Mouse (Mus musculus) liver, adult 2 months (tissue): ENCODE measurements at regions not wholly inside any gene's neighbourhood (a gene's known extent, or its start where the extent isn't known, plus 50 kb on each side); places are given as distances from the start of the nearest gene placed in this dataset.

Source experiments
- DNase-seq: peaks from one replicate; pipeline ENCODE4 v3.0.0-alpha.2; 2011; ENCODE audit warnings: low read depth, low spot score; ENCODE audit errors: extremely low read depth
- H3K27ac ChIP-seq: fragments of 200-500 bp; replicated peaks from 2 replicates; pipeline ENCODE4 v1.5.1; 2012; ENCODE audit warnings: low read depth, mild to moderate bottlenecking, control low read depth, inconsistent platforms, low read length; ENCODE audit not compliant: insufficient read depth
- H3K27me3 ChIP-seq: fragments of 200-500 bp; 2 replicates; pipeline ENCODE4 v1.6.1; 2012; ENCODE audit warnings: mild to moderate bottlenecking, moderate library complexity, low read length, inconsistent platforms; ENCODE audit not compliant: control insufficient read depth, insufficient read depth
- H3K36me3 ChIP-seq: fragments of 200-500 bp; 2 replicates; pipeline ENCODE4 v1.6.1; 2012; ENCODE audit warnings: low read length, inconsistent platforms; ENCODE audit not compliant: control insufficient read depth, insufficient read depth
- H3K4me1 ChIP-seq: fragments of 200-500 bp; 2 replicates; pipeline ENCODE4 v1.6.1; 2011; ENCODE audit warnings: low read length; ENCODE audit not compliant: control insufficient read depth, insufficient read depth
- H3K4me3 ChIP-seq: fragments of 200-500 bp; 2 replicates; pipeline ENCODE4 v1.5.1; 2011; ENCODE audit warnings: low read depth, mild to moderate bottlenecking, control low read depth, low read length, moderate library complexity; ENCODE audit not compliant: insufficient read depth
- H3K79me2 ChIP-seq: fragments of 200-500 bp; 2 replicates; pipeline ENCODE4 v1.6.1; 2012; ENCODE audit warnings: inconsistent platforms, mild to moderate bottlenecking, low read length, moderate library complexity; ENCODE audit not compliant: control insufficient read depth, insufficient read depth
- H3K9ac ChIP-seq: fragments of 200-500 bp; 2 replicates; pipeline ENCODE4 v1.6.1; 2012; ENCODE audit warnings: low read depth, mild to moderate bottlenecking, control low read depth, inconsistent platforms, low read length
- CTCF ChIP-seq: fragments of 200-500 bp; IDR thresholded peaks from 2 replicates; pipeline ENCODE4 v1.5.1; 2011; ENCODE audit warnings: low read depth, low read length, control low read depth
- POLR2A ChIP-seq: fragments of 200-500 bp; IDR thresholded peaks from 2 replicates; pipeline ENCODE4 v1.6.1; 2011; ENCODE audit warnings: low read length, control low read depth; ENCODE audit not compliant: insufficient read depth; ENCODE audit errors: extremely low read depth
- WGBS: fragments of 180-500 bp; shearing (Covaris S2); methylation state at CpG from one replicate; pipeline ENCODE4 v1.1.7; 2018; 5-methylcytosine and 5-hydroxymethylcytosine counted together

- no peak overlapping the region for H3K27ac ChIP-seq
- no peak for TF ChIP-seq CTCF
- TF ChIP-seq POLR2A = no peak
- no peaks in the 10 kb centered on the region for H3K4me1 ChIP-seq
These were observed 110.3 kb downstream of the 2410131K14Rik start for GRCm38 (mm10) chr5:118355287-118355686.

GRCm38 (mm10) chr5:118355691-118356337 is 110.8 kb downstream of the 2410131K14Rik start:
- no peak for DNase-seq
- WGBS = 81% methylated on average over 11 of the region's 11 CpGs
- Histone ChIP-seq H3K27ac (no peak overlapping the region), H3K4me1 (no peaks in the 10 kb centered on the region), H3K4me3 (no peak overlapping the region), H3K27me3 (no peaks in the 10 kb centered on the region), H3K36me3 (no peaks in the 10 kb centered on the region), H3K79me2 (no peaks in the 10 kb centered on the region), H3K9ac (no peak overlapping the region)
- TF ChIP-seq POLR2A (no peak), CTCF (no peak)

More at GRCm38 (mm10) chr5:118355287-118355686, 110.3 kb downstream of the 2410131K14Rik start:
- Histone ChIP-seq H3K9ac (no peak overlapping the region), H3K4me3 (no peak overlapping the region), H3K79me2 (no peaks in the 10 kb centered on the region), H3K36me3 (no peaks in the 10 kb centered on the region), H3K27me3 (no peaks in the 10 kb centered on the region)
- WGBS = 91% methylated on average over 5 of the region's 5 CpGs
- no peak for DNase-seq

DNA sequence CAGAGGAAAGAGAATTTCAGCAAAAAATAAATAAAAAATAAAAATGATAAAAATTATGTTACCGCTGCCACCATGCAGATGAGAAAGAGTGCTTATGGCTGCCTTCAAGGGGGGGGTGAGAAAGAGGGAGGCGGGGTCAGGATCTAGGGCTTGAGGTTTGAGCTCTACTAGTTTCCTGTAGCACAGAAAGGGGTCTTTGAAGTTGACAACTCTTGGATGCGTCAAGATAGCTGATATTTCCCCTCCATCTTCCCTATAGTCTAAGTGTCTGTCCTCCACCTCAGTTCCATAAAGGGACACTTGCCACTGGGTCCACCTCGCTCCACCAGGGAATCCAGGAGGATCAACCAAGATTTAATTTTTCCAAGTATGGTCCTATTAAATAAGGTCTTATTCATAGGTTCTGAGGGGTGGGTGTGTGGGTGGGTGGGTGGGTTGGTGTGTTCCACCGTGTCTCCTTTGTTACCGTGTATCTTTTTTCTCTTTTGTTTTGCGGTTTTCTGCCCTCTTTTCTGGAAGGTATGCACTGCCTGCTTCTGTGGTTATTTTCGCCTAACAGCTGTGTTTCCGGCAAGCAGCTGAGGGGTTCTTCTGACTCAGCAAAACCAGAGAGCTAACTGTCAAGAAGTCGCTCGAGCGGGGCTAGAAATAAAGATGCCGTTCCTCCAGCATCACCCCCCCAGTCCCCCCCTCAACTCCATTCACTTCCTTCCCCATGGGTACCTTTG is 114.8 kb downstream of the 2410131K14Rik start:
- Histone ChIP-seq H3K36me3 (no peaks in the 10 kb centered on the region), H3K27ac (no peak overlapping the region), H3K9ac (no peak overlapping the region), H3K4me1 (no peaks in the 10 kb centered on the region), H3K4me3 (no peak overlapping the region), H3K27me3 (no peaks in the 10 kb centered on the region), H3K79me2 (no peaks in the 10 kb centered on the region)
- TF ChIP-seq POLR2A = no peak
- no peak for TF ChIP-seq CTCF
- no peak for DNase-seq
- WGBS = 78% methylated on average over 13 of the region's 13 CpGs

DNA sequence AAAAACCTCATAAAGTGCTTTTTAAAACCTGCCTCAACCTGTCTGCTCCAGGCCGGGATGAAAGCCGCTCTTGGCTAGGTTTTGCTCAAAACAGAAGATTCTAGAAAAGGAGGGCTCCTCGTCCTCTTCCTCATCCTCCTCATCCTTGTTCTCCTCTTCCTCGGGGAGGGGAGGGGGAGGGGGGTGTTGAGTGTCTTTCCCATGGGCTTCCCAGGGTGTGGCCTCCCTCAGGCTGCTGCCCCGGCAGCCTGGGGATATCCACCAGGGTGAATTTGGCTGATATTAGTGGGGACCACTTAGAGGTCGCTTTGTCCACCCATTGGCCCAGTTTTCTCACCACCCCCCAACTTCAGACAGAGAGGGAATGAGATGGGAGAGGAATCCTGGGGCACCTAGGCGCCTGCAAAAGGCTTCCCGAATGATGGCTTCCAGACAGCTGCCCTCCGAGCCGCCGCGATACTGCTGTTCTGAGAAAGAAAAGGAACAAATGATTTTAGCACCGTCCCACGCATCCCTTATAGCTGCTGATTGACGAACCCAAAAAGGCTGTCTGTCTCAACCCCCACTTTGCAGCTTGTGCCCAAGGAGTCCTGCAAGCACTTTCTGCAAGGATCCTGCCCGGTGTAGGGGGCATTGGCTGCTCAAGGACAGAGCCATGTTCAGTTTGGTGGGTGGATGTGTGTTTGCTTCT is 115.5 kb downstream of the 2410131K14Rik start:
- no peak overlapping the region for H3K4me3 ChIP-seq
- H3K27ac ChIP-seq = no peak overlapping the region
- 78% methylated on average over 16 of the region's 16 CpGs for WGBS
- no peaks in the 10 kb centered on the region for H3K4me1 ChIP-seq
- TF ChIP-seq CTCF = no peak
- TF ChIP-seq POLR2A = no peak
- no peak for DNase-seq
- no peaks in the 10 kb centered on the region for H3K27me3 ChIP-seq
- no peak overlapping the region for H3K9ac ChIP-seq
- H3K36me3 ChIP-seq = no peaks in the 10 kb centered on the region
- H3K79me2 ChIP-seq = no peaks in the 10 kb centered on the region

DNA sequence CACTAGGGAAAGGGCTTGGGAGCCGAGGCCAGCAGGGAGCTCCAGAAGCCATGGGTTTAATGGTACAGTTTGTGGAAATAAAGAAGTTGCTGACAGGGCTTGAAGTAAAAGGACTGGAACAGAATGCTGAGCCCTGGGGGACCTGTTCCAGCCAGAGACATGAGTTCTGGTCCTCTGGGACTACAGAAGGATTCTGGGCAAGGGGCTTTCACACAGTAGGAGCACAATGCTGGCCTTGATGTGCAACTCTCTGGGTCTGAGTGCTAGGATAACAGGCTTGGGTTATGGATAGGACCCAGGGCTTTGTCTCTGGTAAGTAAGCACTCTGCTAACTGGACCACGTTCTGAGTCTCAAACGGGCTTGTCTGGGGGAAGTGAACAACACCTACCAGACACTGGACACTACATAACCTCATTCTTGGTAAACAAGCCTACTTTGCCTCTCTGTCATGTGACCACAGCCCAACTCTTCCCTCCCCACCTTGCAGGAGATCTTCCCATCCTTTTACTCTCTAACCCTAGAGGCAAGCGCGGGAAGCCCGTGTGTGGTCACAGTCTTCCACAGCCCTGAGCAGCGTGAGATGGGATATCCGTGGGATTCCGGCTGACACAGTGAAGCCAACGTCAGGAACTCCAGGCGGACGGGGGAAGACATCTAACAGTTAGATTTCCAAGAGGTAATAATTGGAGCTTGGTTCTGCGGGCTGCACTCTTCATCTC is 116.3 kb downstream of the 2410131K14Rik start:
- Histone ChIP-seq H3K79me2 (no peaks in the 10 kb centered on the region), H3K27ac (no peak overlapping the region), H3K27me3 (no peaks in the 10 kb centered on the region), H3K36me3 (no peaks in the 10 kb centered on the region), H3K9ac (no peak overlapping the region), H3K4me1 (no peaks in the 10 kb centered on the region), H3K4me3 (no peak overlapping the region)
- no peak for DNase-seq
- TF ChIP-seq POLR2A (no peak), CTCF (no peak)
- WGBS = 85% methylated on average over 13 of the region's 13 CpGs
